Mouse (Mus musculus) stomach, postnatal 0 days (tissue): ENCODE data around the gene Chkb. TPM values are rescaled to one million over a fixed set of nuclear protein-coding genes. Genes with fewer than 3 reads are reported as not detected.
A peak's percentile ranks its signal among the peaks of the same experiment; 100 is the strongest.

Source experiments
- ATAC-seq: fragments of 200-750 bp; cut with Nextera tagmentation; 2 replicates; pipeline ENCODE4 v1.8.0; 2017; ENCODE audit not compliant: low FRiP score, low TSS enrichment
- DNase-seq: peaks from one replicate; pipeline ENCODE4 v3.0.0-alpha.2; 2016; ENCODE audit warnings: low spot score
- H3K27ac ChIP-seq: fragments of 300-500 bp; sonication (generic); replicated peaks from 2 replicates; pipeline ENCODE4 v1.5.1; 2014; ENCODE audit warnings: mild to moderate bottlenecking, control low read depth
- H3K27me3 ChIP-seq: fragments of 300-500 bp; sonication (generic); 2 replicates; pipeline ENCODE4 v1.6.1; 2014; ENCODE audit warnings: low read length; ENCODE audit not compliant: control insufficient read depth, insufficient read depth
- H3K36me3 ChIP-seq: fragments of 300-500 bp; sonication (generic); 2 replicates; pipeline ENCODE4 v1.6.1; 2014; ENCODE audit warnings: low read length, mixed read lengths; ENCODE audit not compliant: control insufficient read depth, insufficient read depth
- H3K4me1 ChIP-seq: fragments of 300-500 bp; sonication (generic); replicated peaks from 2 replicates; pipeline ENCODE4 v1.6.1; 2014; ENCODE audit warnings: antibody characterized with exemption; ENCODE audit not compliant: control insufficient read depth, insufficient read depth
- H3K4me2 ChIP-seq: fragments of 300-500 bp; sonication (generic); replicated peaks from 2 replicates; pipeline ENCODE4 v1.6.1; 2014; ENCODE audit warnings: low read depth, mild to moderate bottlenecking, control low read depth, moderate library complexity
- H3K4me3 ChIP-seq: fragments of 300-500 bp; sonication (generic); 2 replicates; pipeline ENCODE4 v1.5.1; 2014; ENCODE audit warnings: low read depth, low read length, control low read depth
- H3K9ac ChIP-seq: fragments of 300-500 bp; sonication (generic); 2 replicates; pipeline ENCODE4 v1.6.1; 2014; ENCODE audit warnings: mild to moderate bottlenecking, low read length, control low read depth, mixed read lengths
- H3K9me3 ChIP-seq: fragments of 300-500 bp; sonication (generic); 2 replicates; pipeline ENCODE4 v1.6.1; 2016; ENCODE audit warnings: low read length; ENCODE audit not compliant: control insufficient read depth
- CTCF ChIP-seq: IDR thresholded peaks from 2 replicates; pipeline ENCODE4 v1.5.1; 2016; ENCODE audit warnings: antibody characterized with exemption, low read depth, mild to moderate bottlenecking, moderate library complexity
- EP300 ChIP-seq: optimal IDR thresholded peaks from 2 replicates; pipeline ENCODE3; 2016; ENCODE audit warnings: antibody characterized with exemption
- WGBS: fragments of 180-500 bp; shearing (Covaris S2); extraction: QIAGEN DNeasy Blood & Tissue Kit; methylation state at CpG from one replicate; pipeline ENCODE4 v1.1.7; 2014; 5-methylcytosine and 5-hydroxymethylcytosine counted together
- polyA plus RNA-seq: library from polyadenylated mRNA; unstranded; fragments of >200 nt; fragmentation: Nextera tagmentation; extraction: Ambion mirVana; gene quantifications from 2 replicates; pipeline ENCODE4 v1.2.1, GENCODE M21; 2015

Gene Chkb
- polyA plus RNA-seq, result 46.8 and 47.9 TPM in 2 replicates

GRCm38 (mm10) chr15:89429352-89430221, at the start of gene Chkb, which contains the start of the genes C730034F03Rik and Gm44502:
Chkb (minus strand) TSS chr15:89429908.
C730034F03Rik (plus strand) TSS chr15:89429589.
Gm44502 (minus strand) TSS chr15:89429696.
- DNase-seq, result peak; percentile 93
- under 1% methylated on average over 70 of the region's 70 CpGs for WGBS
- Histone ChIP-seq H3K4me3 (peak within 1 kb of the TSS; percentile 78), H3K27ac (peak within 1 kb of the TSS; percentile 98), H3K9me3 (no peaks in the 10 kb centered on the region), H3K4me1 (no peaks in the 10 kb centered on the region), H3K27me3 (no peaks in the 10 kb centered on the region), H3K4me2 (peak within 1 kb of the TSS; percentile 97), H3K36me3 (no peaks in the 10 kb centered on the region), H3K9ac (peak within 1 kb of the TSS; percentile 83)
- ATAC-seq, result peak; percentile 96
- TF ChIP-seq CTCF (no peak), EP300 (no peak)

GRCm38 (mm10) chr15:89478622-89479021, 48.9 kb upstream of the Chkb start:
- H3K27me3 ChIP-seq, result no peaks in the 10 kb centered on the region
- no peak for TF ChIP-seq CTCF
- no peak for TF ChIP-seq EP300
- WGBS, result 84% methylated on average over 3 of the region's 3 CpGs

GRCm38 (mm10) chr15:89477806-89478205, 48.1 kb upstream of the Chkb start:
- Histone ChIP-seq H3K4me3 (no peak overlapping the region), H3K9ac (no peak overlapping the region), H3K4me2 (no peak overlapping the region), H3K9me3 (no peaks in the 10 kb centered on the region), H3K27me3 (no peaks in the 10 kb centered on the region), H3K27ac (no peak overlapping the region), H3K36me3 (no peaks in the 10 kb centered on the region), H3K4me1 (no peaks in the 10 kb centered on the region)
- ATAC-seq (no peak), DNase-seq (no peak)
- no peak for TF ChIP-seq CTCF
- no peak for TF ChIP-seq EP300
- WGBS, result 61% methylated on average over 8 of the region's 8 CpGs

More at GRCm38 (mm10) chr15:89478622-89479021, 48.9 kb upstream of the Chkb start:
- H3K36me3 ChIP-seq, result no peaks in the 10 kb centered on the region
- H3K9me3 ChIP-seq, result no peaks in the 10 kb centered on the region
- H3K4me3 ChIP-seq, result no peak overlapping the region
- ATAC-seq (no peak), DNase-seq (no peak)
- no peak overlapping the region for H3K4me2 ChIP-seq
- H3K9ac ChIP-seq, result no peak overlapping the region
- no peaks in the 10 kb centered on the region for H3K4me1 ChIP-seq
- H3K27ac ChIP-seq, result no peak overlapping the region

- ATAC-seq (no peak), DNase-seq (no peak)
- Histone ChIP-seq H3K27me3 (no peaks in the 10 kb centered on the region), H3K27ac (peak within 1 kb of the TSS; percentile 81), H3K4me2 (peak within 1 kb of the TSS; percentile 87), H3K4me3 (peak within 1 kb of the TSS; percentile 57), H3K36me3 (no peaks in the 10 kb centered on the region), H3K4me1 (no peaks in the 10 kb centered on the region), H3K9ac (peak within 1 kb of the TSS; percentile 65), H3K9me3 (no peaks in the 10 kb centered on the region)
- WGBS, result 31% methylated on average over 9 of the region's 9 CpGs
- TF ChIP-seq EP300 (no peak), CTCF (no peak)
Measured at GRCm38 (mm10) chr15:89477091-89477491, 47.4 kb upstream of the Chkb start, which contains the start of gene Arsa. Arsa (minus strand) TSS chr15:89477425.

- no peak for DNase-seq
Measured at GRCm38 (mm10) chr15:89476475-89476815, 46.7 kb upstream of the Chkb start.

More at GRCm38 (mm10) chr15:89476475-89476815, 46.7 kb upstream of the Chkb start:
- ATAC-seq, result no peak; the same call in 1 of the 2 replicates
- WGBS, result 6% methylated on average over 5 of the region's 5 CpGs
- Histone ChIP-seq H3K9ac (peak overlapping the region; percentile 65), H3K27ac (peak overlapping the region; percentile 81), H3K36me3 (no peaks in the 10 kb centered on the region), H3K4me1 (no peaks in the 10 kb centered on the region), H3K9me3 (no peaks in the 10 kb centered on the region), H3K27me3 (no peaks in the 10 kb centered on the region), H3K4me2 (peak overlapping the region; percentile 87), H3K4me3 (peak overlapping the region; percentile 57)
- no peak for TF ChIP-seq CTCF
- no peak for TF ChIP-seq EP300
